Mouse (Mus musculus) heart, embryonic 15.5 days (tissue): Measurements from ENCODE around the gene Wdr31. TPM values are rescaled to one million over a fixed set of nuclear protein-coding genes. Genes with fewer than 3 reads are reported as not detected.

Experiments
- ATAC-seq: fragments of 200-750 bp; cut with Nextera tagmentation; replicated peaks from 2 replicates; pipeline ENCODE4 v1.8.0; 2017; ENCODE audit warnings: low read depth, moderate TSS enrichment; ENCODE audit not compliant: insufficient number of reproducible peaks, insufficient read depth, low FRiP score
- H3K27ac ChIP-seq: fragments of 300-500 bp; sonication (generic); 2 replicates; pipeline ENCODE4 v1.5.1; 2015; ENCODE audit warnings: mild to moderate bottlenecking, inconsistent platforms
- H3K27me3 ChIP-seq: fragments of 300-500 bp; sonication (generic); 2 replicates; pipeline ENCODE4 v1.6.1; 2015; ENCODE audit warnings: inconsistent platforms
- H3K36me3 ChIP-seq: fragments of 300-500 bp; sonication (generic); 2 replicates; pipeline ENCODE4 v1.6.1; 2015; ENCODE audit warnings: mild to moderate bottlenecking, inconsistent platforms
- H3K4me1 ChIP-seq: fragments of 300-500 bp; sonication (generic); replicated peaks from 2 replicates; pipeline ENCODE4 v1.6.1; 2015; ENCODE audit warnings: inconsistent platforms
- H3K4me2 ChIP-seq: fragments of 300-500 bp; sonication (generic); 2 replicates; pipeline ENCODE4 v1.6.1; 2015; ENCODE audit warnings: inconsistent platforms, mild to moderate bottlenecking, moderate library complexity
- H3K4me3 ChIP-seq: fragments of 300-500 bp; sonication (generic); 2 replicates; pipeline ENCODE4 v1.5.1; 2015; ENCODE audit warnings: mild to moderate bottlenecking, inconsistent platforms
- H3K9ac ChIP-seq: fragments of 300-500 bp; sonication (generic); 2 replicates; pipeline ENCODE4 v1.6.1; 2015; ENCODE audit warnings: mild to moderate bottlenecking, inconsistent platforms
- H3K9me3 ChIP-seq: fragments of 300-500 bp; sonication (generic); replicated peaks from 2 replicates; pipeline ENCODE4 v1.6.1; 2016; ENCODE audit warnings: inconsistent platforms
- WGBS: fragments of 180-500 bp; shearing (Covaris S2); methylation state at CpG from one replicate; pipeline ENCODE4 v1.1.7; 2015; ENCODE audit warnings: mixed read lengths; 5-methylcytosine and 5-hydroxymethylcytosine counted together
- polyA plus RNA-seq: library from polyadenylated mRNA; unstranded; fragments of >200 nt; fragmentation: Nextera tagmentation; extraction: Ambion mirVana; gene quantifications from 2 replicates; pipeline ENCODE4 v1.2.1, GENCODE M21; 2015

Gene Wdr31
- polyA plus RNA-seq, 1 experiment from 2014 or later: 2.5 TPM

- ATAC-seq: no peak
Observed at GRCm38 (mm10) chr4:62418448-62418847, 52.2 kb downstream of the Wdr31 start.

GRCm38 (mm10) chr4:62411606-62412005 lies 59.1 kb downstream of the Wdr31 start:
- H3K4me1 ChIP-seq: peaks cover 18% of the 10 kb centered on the region
- WGBS: 90% methylated on average over 10 of the region's 10 CpGs
- H3K27me3 ChIP-seq: no peaks in the 10 kb centered on the region
- no peak overlapping the region for H3K9ac ChIP-seq
- ATAC-seq: no peak
- no peak overlapping the region for H3K4me2 ChIP-seq
- H3K4me3 ChIP-seq: no peak overlapping the region
- no peak overlapping the region for H3K27ac ChIP-seq
- no peaks in the 10 kb centered on the region for H3K9me3 ChIP-seq
- peaks cover 53% of the 10 kb centered on the region for H3K36me3 ChIP-seq

More at GRCm38 (mm10) chr4:62418448-62418847, 52.2 kb downstream of the Wdr31 start:
- 89% methylated on average over 8 of the region's 8 CpGs for WGBS
- Histone ChIP-seq H3K27me3 (no peaks in the 10 kb centered on the region), H3K4me3 (no peak overlapping the region), H3K4me1 (no peaks in the 10 kb centered on the region), H3K27ac (no peak overlapping the region), H3K4me2 (no peak overlapping the region), H3K9ac (no peak overlapping the region), H3K9me3 (no peaks in the 10 kb centered on the region), H3K36me3 (peaks cover 99% of the 10 kb centered on the region)

GRCm38 (mm10) chr4:62410325-62410724 lies 60.4 kb downstream of the Wdr31 start:
- Histone ChIP-seq H3K4me2 (peak overlapping the region; percentile 77), H3K36me3 (peaks cover 40% of the 10 kb centered on the region), H3K4me1 (peaks cover 30% of the 10 kb centered on the region), H3K27ac (no peak overlapping the region), H3K27me3 (no peaks in the 10 kb centered on the region), H3K9me3 (no peaks in the 10 kb centered on the region), H3K4me3 (0 out of 2 replicates have a peak overlapping the region, but pooled peaks have one; percentile 80), H3K9ac (no peak overlapping the region)
- ATAC-seq: no peak
- 83% methylated on average over 2 of the region's 2 CpGs for WGBS

GRCm38 (mm10) chr4:62409615-62410014 lies 61.1 kb downstream of the Wdr31 start:
- peak overlapping the region; percentile 83 for H3K9ac ChIP-seq
- peaks cover 33% of the 10 kb centered on the region for H3K36me3 ChIP-seq
- peak overlapping the region; percentile 77 for H3K4me2 ChIP-seq
- H3K4me1 ChIP-seq: peaks cover 34% of the 10 kb centered on the region
- H3K9me3 ChIP-seq: no peaks in the 10 kb centered on the region
- 40% methylated on average over 6 of the region's 6 CpGs for WGBS
- peak overlapping the region; percentile 89 for H3K27ac ChIP-seq
- ATAC-seq: no peak
- peak overlapping the region; percentile 80 for H3K4me3 ChIP-seq
- H3K27me3 ChIP-seq: no peaks in the 10 kb centered on the region

GRCm38 (mm10) chr4:62408601-62409282 lies 62.0 kb downstream of the Wdr31 start, which contains the start of the genes Cdc26 and Prpf4:
Gene Cdc26, minus strand, starts transcription at chr4:62408642.
Gene Prpf4, plus strand, starts transcription at chr4:62408797.
- Histone ChIP-seq H3K27me3 (no peaks in the 10 kb centered on the region), H3K9me3 (no peaks in the 10 kb centered on the region), H3K9ac (peak within 1 kb of the TSS; percentile 83), H3K36me3 (peaks cover 25% of the 10 kb centered on the region), H3K4me1 (peaks cover 36% of the 10 kb centered on the region), H3K27ac (peak within 1 kb of the TSS; percentile 89), H3K4me3 (peak within 1 kb of the TSS; percentile 80), H3K4me2 (peak within 1 kb of the TSS; percentile 77)
- under 1% methylated on average over 39 of the region's 39 CpGs for WGBS
- peak; percentile 99 for ATAC-seq

GRCm38 (mm10) chr4:62407730-62408582 lies 62.7 kb downstream of the Wdr31 start:
- no peaks in the 10 kb centered on the region for H3K9me3 ChIP-seq
- peak overlapping the region; percentile 80 for H3K4me3 ChIP-seq
- H3K27ac ChIP-seq: peak overlapping the region; percentile 72
- H3K4me2 ChIP-seq: peak overlapping the region; percentile 50
- no peaks in the 10 kb centered on the region for H3K27me3 ChIP-seq
- ATAC-seq: peak; percentile 25
- H3K9ac ChIP-seq: peak overlapping the region; percentile 60
- WGBS: under 1% methylated on average over 35 of the region's 35 CpGs
- H3K36me3 ChIP-seq: peaks cover 18% of the 10 kb centered on the region
- H3K4me1 ChIP-seq: peaks cover 36% of the 10 kb centered on the region

GRCm38 (mm10) chr4:62406133-62406532 lies 64.6 kb downstream of the Wdr31 start:
- H3K9me3 ChIP-seq: no peaks in the 10 kb centered on the region
- H3K36me3 ChIP-seq: peaks cover 18% of the 10 kb centered on the region
- H3K27me3 ChIP-seq: no peaks in the 10 kb centered on the region
- H3K4me3 ChIP-seq: no peak overlapping the region
- no peak overlapping the region for H3K27ac ChIP-seq
- WGBS: 85% methylated on average over 4 of the region's 4 CpGs
- no peak for ATAC-seq
- no peak overlapping the region for H3K9ac ChIP-seq
- no peak overlapping the region for H3K4me2 ChIP-seq
- H3K4me1 ChIP-seq: peaks cover 36% of the 10 kb centered on the region

- no peak overlapping the region for H3K27ac ChIP-seq
- no peaks in the 10 kb centered on the region for H3K9me3 ChIP-seq
- WGBS: 92% methylated on average over 3 of the region's 3 CpGs
- H3K27me3 ChIP-seq: no peaks in the 10 kb centered on the region
- H3K9ac ChIP-seq: no peak overlapping the region
- no peaks in the 10 kb centered on the region for H3K4me1 ChIP-seq
- ATAC-seq: no peak
- H3K4me3 ChIP-seq: no peak overlapping the region
- H3K36me3 ChIP-seq: peaks cover 75% of the 10 kb centered on the region
- H3K4me2 ChIP-seq: no peak overlapping the region
Observed at GRCm38 (mm10) chr4:62398956-62399355, 71.7 kb downstream of the Wdr31 start.

Other genes starting within 250 kb of the Wdr31 start
- 5.3 and 6.0 TPM in 2 replicates for gene Zfp37, start 239.8 kb downstream of the Wdr31 start, polyA plus RNA-seq
- 22.2 and 27.3 TPM in 2 replicates for gene Slc31a2, start 208.3 kb downstream of the Wdr31 start, polyA plus RNA-seq
- 15.2 and 19.6 TPM in 2 replicates for gene Fkbp15, start 110.3 kb downstream of the Wdr31 start, polyA plus RNA-seq
- 34.9 and 41.0 TPM in 2 replicates for gene Slc31a1, start 110.2 kb downstream of the Wdr31 start, polyA plus RNA-seq
- 79.3 and 82.0 TPM in 2 replicates for gene Cdc26, start 62.3 kb downstream of the Wdr31 start, polyA plus RNA-seq
- 11.5 and 13.4 TPM in 2 replicates for gene Prpf4, start 62.1 kb downstream of the Wdr31 start, polyA plus RNA-seq
- not detected in 2 replicates for gene Rnf183, start 35.6 kb downstream of the Wdr31 start, polyA plus RNA-seq
- gene Bspry, start 9.2 kb upstream of the Wdr31 start, polyA plus RNA-seq: 1.4 and 4.4 TPM in 2 replicates
- 7.6 and 10.8 TPM in 2 replicates for gene Hdhd3, start 32.6 kb upstream of the Wdr31 start, polyA plus RNA-seq
- 56.0 and 65.4 TPM in 2 replicates for gene Alad, start 49.0 kb upstream of the Wdr31 start, polyA plus RNA-seq
- 43.1 and 53.9 TPM in 2 replicates for gene Pole3, start 54.2 kb upstream of the Wdr31 start, polyA plus RNA-seq
- gene 4933430I17Rik, start 54.5 kb upstream of the Wdr31 start, polyA plus RNA-seq: 0.20 and 0.37 TPM in 2 replicates
- 56.9 and 72.2 TPM in 2 replicates for gene Rgs3, start 89.0 kb upstream of the Wdr31 start, polyA plus RNA-seq